Mouse (Mus musculus): ENCODE measurements at regions not wholly inside any gene's neighbourhood (a gene's known extent, or its start where the extent isn't known, plus 50 kb on each side); places are given as distances from the start of the nearest gene placed in this dataset.

DNA sequence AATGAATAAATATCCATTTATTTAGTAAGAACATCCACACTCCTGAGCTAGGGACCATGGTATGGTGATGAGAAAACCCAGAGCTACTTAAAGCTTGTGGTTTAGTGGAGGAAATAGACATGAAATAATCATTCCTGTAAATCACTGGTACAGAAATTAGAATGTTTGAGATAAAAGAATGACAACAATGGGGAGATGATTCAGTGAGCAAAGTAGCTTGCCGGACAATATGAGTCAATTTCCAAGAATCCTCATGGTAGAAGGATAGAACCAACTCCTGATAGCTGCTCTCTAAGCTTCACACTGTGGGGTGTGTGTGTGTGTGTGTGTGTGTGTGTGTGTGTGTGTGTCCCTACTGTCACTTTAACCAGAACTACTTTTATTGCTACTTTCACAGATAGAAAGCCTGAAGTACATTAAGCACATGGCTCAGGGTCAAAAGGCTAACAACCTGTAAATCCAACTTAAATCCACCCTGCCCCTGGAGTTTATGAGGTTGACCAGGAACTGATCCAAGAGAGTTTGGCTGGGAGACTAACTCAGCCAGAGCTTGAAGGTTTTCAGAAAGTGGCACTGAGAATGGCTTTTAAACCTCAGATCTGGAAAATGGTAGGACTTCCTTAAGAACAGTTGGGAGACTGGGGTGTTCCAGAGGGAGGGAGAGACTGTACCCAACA lies 336.9 kb upstream of the Gcfc2 start:
- DNase-seq, result no peak

- DNase-seq, result no peak
Measured at GRCm38 (mm10) chr6:81589727-81590126, 333.7 kb upstream of the Gcfc2 start.

GRCm38 (mm10) chr6:81595926-81596325 lies 327.5 kb upstream of the Gcfc2 start:
- no peak for DNase-seq

GRCm38 (mm10) chr6:81608637-81609036 lies 314.8 kb upstream of the Gcfc2 start:
- no peak for DNase-seq

DNA sequence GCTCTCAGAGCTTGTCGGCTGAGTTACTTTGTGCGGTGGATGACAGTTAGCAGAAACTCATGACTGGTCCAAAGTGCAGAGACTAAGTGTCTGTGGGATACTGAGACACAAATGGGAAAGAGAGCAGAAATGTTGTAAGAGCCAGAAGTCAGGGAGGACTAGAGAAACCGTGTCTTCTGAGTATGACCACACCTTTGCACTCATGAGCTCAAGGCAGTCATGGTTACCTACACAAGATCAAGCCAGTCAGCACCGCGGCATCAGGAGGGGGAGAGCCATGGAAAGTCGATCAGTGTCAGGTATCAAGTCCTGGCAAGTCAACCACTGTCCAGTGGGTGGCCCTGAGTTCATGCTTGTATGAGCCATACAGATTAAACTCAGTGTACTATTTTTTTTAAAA lies 311.5 kb upstream of the Gcfc2 start:
- DNase-seq, result no peak

GRCm38 (mm10) chr6:81618018-81618417 lies 305.5 kb upstream of the Gcfc2 start:
- DNase-seq, result no peak

- no peak for DNase-seq
Measured at GRCm38 (mm10) chr6:81621028-81621427, 302.4 kb upstream of the Gcfc2 start.

DNA sequence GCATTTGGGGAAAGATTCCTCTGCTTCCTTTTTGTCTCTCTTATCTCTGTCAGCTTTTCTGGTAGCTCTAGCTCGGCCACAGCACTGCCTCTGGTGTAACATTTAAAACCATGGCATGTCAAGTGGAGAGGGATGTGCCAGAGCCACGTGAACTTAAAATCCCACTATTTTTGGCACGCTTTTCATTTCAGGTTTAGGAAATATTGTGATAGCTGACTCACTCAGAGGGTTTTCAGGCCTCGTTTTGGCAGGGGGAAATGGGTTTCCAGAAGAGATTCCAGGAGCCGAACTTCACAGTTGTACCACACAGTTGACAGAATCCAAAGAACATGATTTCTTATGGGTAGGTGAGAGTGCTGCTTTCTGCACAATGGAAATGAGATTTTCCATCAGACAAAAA lies 300.8 kb upstream of the Gcfc2 start:
- DNase-seq, result no peak

DNA sequence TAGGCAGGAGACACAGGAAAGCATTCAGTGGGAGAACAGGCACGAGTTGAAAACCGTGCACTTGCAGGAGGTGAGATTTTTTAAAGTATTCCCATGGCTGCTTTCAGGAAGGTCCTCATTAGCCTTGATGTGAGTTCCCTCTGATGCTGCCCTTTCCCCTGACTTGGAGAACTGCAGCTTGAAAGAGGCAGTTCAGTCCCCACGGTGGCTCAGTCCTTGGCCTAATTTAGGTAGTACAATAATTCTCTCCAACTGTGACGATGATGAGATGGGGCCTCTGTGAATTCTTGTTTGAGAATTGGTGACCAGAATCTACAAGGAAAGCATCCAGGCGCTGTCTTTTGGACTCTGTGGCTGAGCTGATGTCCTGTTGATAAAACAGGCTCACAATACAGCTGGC lies 298.5 kb upstream of the Gcfc2 start:
- peak; percentile 34 for DNase-seq

DNA sequence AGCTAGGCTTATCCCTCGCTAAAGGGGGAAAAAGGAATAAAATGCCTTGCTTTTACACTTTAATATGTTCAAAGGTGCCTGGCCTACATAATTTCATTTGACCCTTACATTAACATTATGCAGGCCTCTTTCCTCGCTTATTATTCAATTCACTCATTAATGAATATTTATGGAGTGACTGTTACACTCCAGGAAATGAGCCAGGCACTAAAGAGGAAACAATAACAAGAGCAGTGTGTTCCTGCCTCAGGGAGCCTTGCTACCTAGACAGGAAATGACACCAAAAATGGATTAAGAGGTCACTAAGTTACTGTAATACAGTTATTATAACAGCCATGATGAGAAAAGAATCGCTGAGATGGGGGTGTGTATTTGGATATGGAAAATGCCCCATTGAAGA lies 289.9 kb upstream of the Gcfc2 start:
- no peak for DNase-seq

- no peak for DNase-seq
Measured at GRCm38 (mm10) chr6:81647615-81648375, 275.7 kb upstream of the Gcfc2 start.

DNA sequence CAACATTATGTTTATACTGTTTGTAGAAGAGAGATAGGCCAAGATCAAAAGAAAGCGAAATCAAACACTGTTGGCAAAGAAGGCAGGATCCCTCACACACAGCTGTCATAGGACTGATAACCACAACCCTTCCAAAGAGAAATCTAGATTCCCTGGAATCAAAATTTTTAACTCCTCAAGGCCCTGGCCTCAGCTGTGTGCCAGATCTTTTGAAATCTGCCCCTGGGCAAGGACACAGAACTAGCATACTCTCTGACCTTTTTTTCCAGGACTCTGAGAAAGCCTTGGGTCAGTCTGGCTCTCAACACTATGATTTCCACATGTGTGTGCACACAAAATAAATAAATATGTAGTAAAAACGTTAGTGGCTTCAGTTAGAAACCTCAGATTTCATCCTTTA lies 271.6 kb upstream of the Gcfc2 start:
- peak; percentile 70 for DNase-seq

- DNase-seq, result no peak
Measured at GRCm38 (mm10) chr6:81655205-81655604, 268.3 kb upstream of the Gcfc2 start.

- peak; percentile 24 for DNase-seq
Measured at GRCm38 (mm10) chr6:81660478-81661395, 262.7 kb upstream of the Gcfc2 start.

- DNase-seq, result no peak
Measured at GRCm38 (mm10) chr6:81668944-81669343, 254.5 kb upstream of the Gcfc2 start.

- no peak for DNase-seq
Measured at GRCm38 (mm10) chr6:81673316-81673715, 250.2 kb upstream of the Gcfc2 start.

GRCm38 (mm10) chr6:81697284-81697683 lies 226.2 kb upstream of the Gcfc2 start:
- DNase-seq, result no peak

- no peak for DNase-seq
Measured at GRCm38 (mm10) chr6:81698173-81698572, 225.3 kb upstream of the Gcfc2 start.

GRCm38 (mm10) chr6:81714867-81715266 lies 208.6 kb upstream of the Gcfc2 start:
- no peak for DNase-seq

DNA sequence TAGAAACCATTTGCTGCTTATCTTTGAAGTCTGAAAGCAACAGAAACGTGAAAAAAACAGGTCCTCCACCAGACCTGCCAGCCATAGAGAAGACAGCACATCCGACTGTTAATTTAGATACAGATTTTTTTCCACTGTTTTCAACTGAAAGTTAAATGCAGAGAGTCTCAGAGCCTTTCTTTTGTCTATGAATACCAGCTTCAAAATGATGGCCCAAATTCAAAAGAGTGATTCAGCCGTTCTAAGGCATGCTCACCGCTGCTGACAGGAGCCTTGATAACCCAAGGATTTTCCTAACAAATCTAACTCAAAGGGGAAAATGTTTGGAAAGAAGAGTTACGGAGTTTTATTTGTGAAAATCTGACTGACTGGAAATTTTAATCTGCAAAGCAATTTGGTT lies 207.1 kb upstream of the Gcfc2 start:
- DNase-seq, result peak; percentile 21

DNA sequence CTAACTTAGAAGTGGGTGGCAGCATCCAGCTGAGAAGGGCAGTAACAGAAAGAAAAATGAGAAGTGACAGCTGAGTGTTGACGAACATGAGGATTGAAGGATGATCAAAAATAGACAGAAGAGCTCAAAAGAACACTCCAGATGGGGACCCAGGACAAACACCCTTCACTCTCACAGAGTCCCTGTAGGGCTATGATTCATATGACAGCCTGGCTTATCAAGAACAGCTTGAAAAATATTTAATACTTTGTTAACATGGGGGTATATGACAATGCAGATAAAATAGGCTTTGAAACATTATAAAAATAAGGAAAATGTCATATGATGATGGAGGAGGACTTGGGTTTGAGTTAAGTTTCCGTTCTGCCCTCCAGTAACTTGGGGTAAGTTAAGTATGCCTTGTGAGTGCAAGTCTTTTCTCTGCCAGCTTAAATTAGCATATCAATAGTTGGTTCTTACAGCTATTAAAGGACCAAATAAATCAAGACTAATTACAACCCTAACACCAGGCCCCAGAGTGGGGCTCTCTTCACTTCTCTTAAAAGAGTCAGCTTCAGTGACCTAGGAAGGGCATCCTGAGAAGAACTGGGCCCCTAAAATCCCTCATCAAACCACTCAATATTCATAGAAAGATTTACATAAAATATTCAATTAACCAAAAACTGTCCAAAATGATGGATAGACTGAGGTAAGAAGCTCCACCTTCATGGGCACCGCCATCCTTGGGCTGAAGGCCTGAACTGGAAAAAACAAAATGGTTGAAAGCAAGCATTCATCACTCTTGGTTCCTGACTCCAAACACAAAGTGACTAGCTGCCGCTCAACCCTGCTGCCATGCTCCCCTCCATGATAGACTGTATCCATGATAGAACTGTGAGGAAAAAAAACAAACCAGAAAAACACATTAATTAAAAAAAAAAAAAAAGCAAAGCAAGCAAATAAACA lies 198.6 kb upstream of the Gcfc2 start:
- DNase-seq, result no peak

DNA sequence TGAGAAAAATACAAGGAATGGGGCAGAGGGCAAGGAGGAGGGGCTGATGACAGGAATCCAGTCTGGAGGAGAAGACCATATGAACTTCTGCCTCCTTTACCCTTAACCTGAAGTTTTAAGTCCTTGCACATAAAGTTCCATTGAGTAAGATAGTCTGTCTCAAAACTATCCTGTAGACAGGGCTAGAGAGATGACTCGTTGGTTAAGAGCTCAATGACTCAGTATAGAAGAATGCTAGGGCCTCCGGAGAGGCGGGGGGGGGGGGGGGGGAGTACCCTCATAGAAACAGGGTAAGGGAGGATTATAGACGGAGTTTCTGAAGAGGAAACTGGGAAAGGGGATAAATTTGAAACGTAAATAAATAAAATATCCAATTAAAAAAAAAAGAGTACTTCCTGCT lies 191.8 kb upstream of the Gcfc2 start:
- DNase-seq, result no peak

All from adrenal gland, adult 8-10 months (tissue).